Mouse (Mus musculus) limb, embryonic 12.5 days (tissue): Measurements from ENCODE around the gene Lmod2. TPM values are rescaled to one million over a fixed set of nuclear protein-coding genes. Genes with fewer than 3 reads are reported as not detected.
A peak's percentile ranks its signal among the peaks of the same experiment; 100 is the strongest.

Experiments
- ATAC-seq: fragments of 200-750 bp; cut with Nextera tagmentation; 2 replicates; pipeline ENCODE4 v1.8.0; 2017; ENCODE audit warnings: low read depth, moderate TSS enrichment; ENCODE audit not compliant: insufficient number of reproducible peaks, insufficient read depth, low FRiP score, low TSS enrichment
- H3K27ac ChIP-seq: fragments of 300-500 bp; sonication (generic); 2 replicates; pipeline ENCODE4 v1.5.1; 2016; ENCODE audit warnings: mild to moderate bottlenecking, moderate library complexity
- H3K27me3 ChIP-seq: fragments of 300-500 bp; sonication (generic); 2 replicates; pipeline ENCODE4 v1.6.1; 2016; ENCODE audit warnings: mild to moderate bottlenecking, moderate library complexity
- H3K36me3 ChIP-seq: fragments of 300-500 bp; sonication (generic); 2 replicates; pipeline ENCODE4 v1.6.1; 2016; ENCODE audit warnings: mild to moderate bottlenecking, moderate library complexity
- H3K4me1 ChIP-seq: fragments of 300-500 bp; sonication (generic); replicated peaks from 2 replicates; pipeline ENCODE4 v1.6.1; 2016
- H3K4me2 ChIP-seq: fragments of 300-500 bp; sonication (generic); 2 replicates; pipeline ENCODE4 v1.6.1; 2016; ENCODE audit warnings: mild to moderate bottlenecking, moderate library complexity
- H3K4me3 ChIP-seq: fragments of 300-500 bp; sonication (generic); replicated peaks from 2 replicates; pipeline ENCODE4 v1.5.1; 2016; ENCODE audit warnings: mild to moderate bottlenecking
- H3K9ac ChIP-seq: fragments of 300-500 bp; sonication (generic); replicated peaks from 2 replicates; pipeline ENCODE4 v1.6.1; 2016; ENCODE audit warnings: mild to moderate bottlenecking, moderate library complexity
- H3K9me3 ChIP-seq: fragments of 300-500 bp; sonication (generic); 2 replicates; pipeline ENCODE4 v1.6.1; 2016; ENCODE audit warnings: mild to moderate bottlenecking, moderate library complexity
- WGBS: fragments of 180-500 bp; shearing (Covaris S2); methylation state at CpG from one replicate; pipeline ENCODE4 v1.1.7; 2016; 5-methylcytosine and 5-hydroxymethylcytosine counted together
- polyA plus RNA-seq: library from polyadenylated mRNA; unstranded; fragments of >200 nt; fragmentation: Nextera tagmentation; extraction: Ambion mirVana; gene quantifications from 2 replicates; pipeline ENCODE4 v1.2.1, GENCODE M21; 2016

Gene Lmod2
- polyA plus RNA-seq, 1 experiment from 2014 or later, result not detected

GRCm38 (mm10) chr6:24613918-24614317 lies 16.4 kb downstream of the Lmod2 start:
- Histone ChIP-seq H3K4me1 (no peaks in the 10 kb centered on the region), H3K9me3 (no peaks in the 10 kb centered on the region), H3K27ac (no peak overlapping the region), H3K36me3 (peaks cover 53% of the 10 kb centered on the region), H3K9ac (no peak overlapping the region), H3K4me2 (no peak overlapping the region), H3K4me3 (no peak overlapping the region), H3K27me3 (no peaks in the 10 kb centered on the region)
- ATAC-seq, result no peak
- WGBS, result 92% methylated on average over 4 of the region's 4 CpGs

DNA sequence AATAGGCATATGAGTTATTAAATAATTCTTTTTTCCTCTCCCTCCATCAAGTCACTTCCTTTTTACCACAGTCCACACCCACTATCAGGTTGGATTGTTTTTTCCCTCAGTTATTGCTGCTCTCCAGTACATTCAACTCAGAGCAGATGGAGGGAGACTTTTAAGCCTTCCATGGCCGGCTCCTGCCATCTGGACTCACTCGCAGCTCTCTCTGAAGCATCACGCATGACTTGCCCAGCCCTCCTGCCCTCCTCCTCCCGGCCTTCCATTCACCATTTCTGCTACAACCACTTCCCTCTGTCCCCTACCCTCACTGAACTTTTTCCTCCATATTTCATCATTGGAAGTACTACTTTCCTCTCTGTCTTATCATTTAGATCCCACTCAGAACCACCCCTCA lies 19.2 kb downstream of the Lmod2 start:
- Histone ChIP-seq H3K4me3 (no peak overlapping the region), H3K9me3 (no peaks in the 10 kb centered on the region), H3K4me1 (no peaks in the 10 kb centered on the region), H3K36me3 (peaks cover 63% of the 10 kb centered on the region), H3K27ac (no peak overlapping the region), H3K9ac (no peak overlapping the region), H3K4me2 (no peak overlapping the region), H3K27me3 (no peaks in the 10 kb centered on the region)
- WGBS, result 86% methylated on average over 4 of the region's 4 CpGs
- no peak for ATAC-seq

GRCm38 (mm10) chr6:24619285-24620045 lies 21.9 kb downstream of the Lmod2 start:
- no peaks in the 10 kb centered on the region for H3K4me1 ChIP-seq
- no peaks in the 10 kb centered on the region for H3K27me3 ChIP-seq
- 0 out of 2 replicates have a peak, but pooled peaks have one; percentile 42 for ATAC-seq
- H3K27ac ChIP-seq, result no peak overlapping the region
- no peak overlapping the region for H3K4me3 ChIP-seq
- no peak overlapping the region for H3K4me2 ChIP-seq
- H3K9me3 ChIP-seq, result no peaks in the 10 kb centered on the region
- WGBS, result 66% methylated on average over 5 of the region's 6 CpGs
- H3K36me3 ChIP-seq, result peaks cover 59% of the 10 kb centered on the region
- no peak overlapping the region for H3K9ac ChIP-seq

- H3K4me2 ChIP-seq, result no peak overlapping the region
- ATAC-seq, result no peak
- H3K4me3 ChIP-seq, result no peak overlapping the region
- H3K27me3 ChIP-seq, result no peaks in the 10 kb centered on the region
- H3K9ac ChIP-seq, result no peak overlapping the region
- 91% methylated on average over 2 of the region's 2 CpGs for WGBS
- no peaks in the 10 kb centered on the region for H3K9me3 ChIP-seq
- no peak overlapping the region for H3K27ac ChIP-seq
- H3K4me1 ChIP-seq, result no peaks in the 10 kb centered on the region
- peaks cover 58% of the 10 kb centered on the region for H3K36me3 ChIP-seq
Observed at GRCm38 (mm10) chr6:24620936-24621335, 23.4 kb downstream of the Lmod2 start.

DNA sequence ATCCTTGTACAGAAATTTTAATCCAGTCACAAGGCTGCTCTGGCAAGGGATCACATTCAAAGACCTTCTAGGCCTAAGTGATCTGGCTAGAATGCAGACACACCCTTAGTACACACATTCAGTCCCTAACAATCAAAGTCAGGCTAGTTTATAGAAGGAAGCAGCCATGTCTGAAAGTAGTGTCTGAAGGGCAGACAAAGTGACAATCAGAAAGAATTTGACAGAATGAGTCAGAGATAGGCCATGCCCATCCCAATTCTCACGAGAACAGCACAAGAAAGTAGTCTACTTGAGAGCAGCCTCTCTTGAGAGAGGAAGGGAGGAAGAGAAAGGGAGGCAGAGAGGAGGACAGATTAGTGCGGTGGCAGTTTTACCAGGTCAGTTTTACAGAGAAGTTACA lies 24.5 kb downstream of the Lmod2 start:
- no peak for ATAC-seq
- H3K9me3 ChIP-seq, result no peaks in the 10 kb centered on the region
- H3K4me2 ChIP-seq, result no peak overlapping the region
- no peak overlapping the region for H3K27ac ChIP-seq
- peaks cover 55% of the 10 kb centered on the region for H3K36me3 ChIP-seq
- no peak overlapping the region for H3K9ac ChIP-seq
- H3K27me3 ChIP-seq, result no peaks in the 10 kb centered on the region
- no peaks in the 10 kb centered on the region for H3K4me1 ChIP-seq
- 89% methylated on average over 2 of the region's 2 CpGs for WGBS
- no peak overlapping the region for H3K4me3 ChIP-seq

DNA sequence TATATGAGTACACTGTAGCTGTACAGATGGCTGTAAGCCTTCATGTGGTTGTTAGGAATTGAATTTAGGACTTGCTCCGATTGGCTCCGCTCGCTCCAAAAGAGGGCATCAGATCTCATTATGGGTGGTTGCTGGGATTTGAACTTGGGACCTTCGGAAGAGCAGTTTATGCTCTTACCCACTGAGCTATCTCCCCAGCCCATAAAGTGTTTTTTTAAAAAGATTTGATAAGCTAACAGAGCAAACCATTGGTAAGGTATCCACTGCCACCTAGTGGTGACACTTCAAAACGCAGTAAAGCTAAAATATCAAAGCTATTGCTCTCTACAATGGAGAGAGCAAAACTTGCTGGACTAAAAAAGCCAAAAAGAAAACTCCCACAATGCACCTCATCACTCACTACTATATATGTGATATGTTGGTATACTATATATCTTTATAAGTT lies 30.0 kb downstream of the Lmod2 start:
- H3K9ac ChIP-seq, result no peak overlapping the region
- 72% methylated on average over 5 of the region's 5 CpGs for WGBS
- no peak overlapping the region for H3K27ac ChIP-seq
- ATAC-seq, result no peak; the same call in 1 of the 2 replicates
- no peaks in the 10 kb centered on the region for H3K4me1 ChIP-seq
- no peak overlapping the region for H3K4me2 ChIP-seq
- no peaks in the 10 kb centered on the region for H3K9me3 ChIP-seq
- H3K36me3 ChIP-seq, result peaks cover 35% of the 10 kb centered on the region
- H3K27me3 ChIP-seq, result no peaks in the 10 kb centered on the region
- no peak overlapping the region for H3K4me3 ChIP-seq

DNA sequence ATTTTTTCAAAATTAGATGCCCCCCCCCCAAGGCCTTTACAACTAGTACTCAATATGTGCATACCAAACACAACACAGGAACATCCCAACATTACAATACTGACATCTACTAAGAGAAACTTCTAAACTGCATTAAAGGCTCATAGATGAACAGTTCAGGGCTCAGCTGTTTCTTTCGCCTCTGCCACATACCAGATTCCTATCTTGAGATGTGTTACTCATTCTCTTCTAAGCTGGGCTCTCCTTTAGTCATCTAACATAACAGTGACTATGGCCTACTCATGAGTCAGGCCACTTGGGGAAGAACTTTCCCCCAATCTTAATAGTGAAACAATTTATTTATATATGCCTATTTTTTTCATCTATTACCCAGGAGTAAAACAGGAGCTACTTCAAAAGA lies 30.9 kb downstream of the Lmod2 start:
- H3K27ac ChIP-seq, result no peak overlapping the region
- no peak overlapping the region for H3K4me2 ChIP-seq
- no peaks in the 10 kb centered on the region for H3K9me3 ChIP-seq
- H3K9ac ChIP-seq, result no peak overlapping the region
- no peaks in the 10 kb centered on the region for H3K4me1 ChIP-seq
- H3K36me3 ChIP-seq, result peaks cover 39% of the 10 kb centered on the region
- H3K4me3 ChIP-seq, result no peak overlapping the region
- ATAC-seq, result no peak
- WGBS, result 86% methylated on average over 1 of the region's 1 CpGs
- no peaks in the 10 kb centered on the region for H3K27me3 ChIP-seq

DNA sequence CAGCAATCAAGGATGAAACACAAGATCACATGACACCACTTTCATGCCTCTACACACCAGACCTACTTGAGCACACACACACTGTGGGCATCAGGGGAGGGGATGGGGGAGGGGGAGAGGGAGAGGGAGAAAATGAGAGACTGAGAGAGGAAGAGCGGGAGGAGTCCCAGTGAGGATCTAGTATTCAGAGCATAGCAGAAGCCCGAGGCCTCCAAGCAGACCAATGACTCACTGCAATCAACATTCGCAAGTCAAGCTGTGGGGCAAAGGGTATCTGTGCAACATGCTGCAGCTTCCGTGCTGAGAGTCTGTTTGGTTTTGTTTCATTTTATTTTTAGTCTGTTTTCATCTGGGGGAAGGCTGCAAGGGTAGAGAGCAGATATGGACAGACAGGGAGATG lies 34.5 kb downstream of the Lmod2 start:
- ATAC-seq, result no peak
- no peak overlapping the region for H3K4me3 ChIP-seq
- no peak overlapping the region for H3K27ac ChIP-seq
- no peak overlapping the region for H3K4me2 ChIP-seq
- 91% methylated on average over 4 of the region's 4 CpGs for WGBS
- no peaks in the 10 kb centered on the region for H3K27me3 ChIP-seq
- peaks cover 28% of the 10 kb centered on the region for H3K36me3 ChIP-seq
- no peak overlapping the region for H3K9ac ChIP-seq
- no peaks in the 10 kb centered on the region for H3K4me1 ChIP-seq
- H3K9me3 ChIP-seq, result no peaks in the 10 kb centered on the region

- H3K36me3 ChIP-seq, result peaks cover 28% of the 10 kb centered on the region
- WGBS, result 85% methylated on average over 3 of the region's 3 CpGs
- H3K9me3 ChIP-seq, result no peaks in the 10 kb centered on the region
- H3K4me1 ChIP-seq, result no peaks in the 10 kb centered on the region
- ATAC-seq, result no peak
- no peaks in the 10 kb centered on the region for H3K27me3 ChIP-seq
- no peak overlapping the region for H3K4me3 ChIP-seq
- H3K27ac ChIP-seq, result no peak overlapping the region
- H3K4me2 ChIP-seq, result no peak overlapping the region
- H3K9ac ChIP-seq, result no peak overlapping the region
Observed at GRCm38 (mm10) chr6:24634065-24634464, 36.5 kb downstream of the Lmod2 start.

- Histone ChIP-seq H3K36me3 (peaks cover 28% of the 10 kb centered on the region), H3K4me1 (no peaks in the 10 kb centered on the region), H3K27me3 (no peaks in the 10 kb centered on the region), H3K27ac (no peak overlapping the region), H3K9ac (no peak overlapping the region), H3K4me3 (no peak overlapping the region), H3K9me3 (no peaks in the 10 kb centered on the region), H3K4me2 (no peak overlapping the region)
- 94% methylated on average over 2 of the region's 2 CpGs for WGBS
- no peak for ATAC-seq
Observed at GRCm38 (mm10) chr6:24635814-24636213, 38.3 kb downstream of the Lmod2 start.

DNA sequence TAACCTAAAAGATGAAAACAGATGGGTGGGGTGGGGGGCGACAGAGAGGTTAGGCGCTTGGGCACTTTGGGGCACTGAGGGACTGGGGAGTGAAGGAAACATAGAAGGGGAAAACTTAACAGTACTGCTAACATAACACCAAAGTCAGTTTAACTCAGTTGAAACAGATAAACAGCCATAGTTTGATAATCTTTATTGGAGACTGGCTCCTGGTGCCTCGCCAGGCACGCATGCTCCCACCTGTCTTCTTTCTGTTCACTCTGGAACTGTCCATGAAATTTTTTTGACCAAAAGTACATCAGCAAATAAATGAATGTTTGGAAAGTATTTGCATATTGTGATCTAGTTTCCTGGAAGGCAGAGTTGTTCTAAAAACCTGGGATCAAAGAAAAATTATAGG lies 43.7 kb downstream of the Lmod2 start:
- Histone ChIP-seq H3K4me3 (no peak overlapping the region), H3K4me1 (no peaks in the 10 kb centered on the region), H3K27me3 (no peaks in the 10 kb centered on the region), H3K9ac (no peak overlapping the region), H3K9me3 (no peaks in the 10 kb centered on the region), H3K4me2 (no peak overlapping the region), H3K36me3 (peaks cover 10% of the 10 kb centered on the region; the same call in 1 of the 2 replicates), H3K27ac (no peak overlapping the region)
- 94% methylated on average over 4 of the region's 4 CpGs for WGBS
- ATAC-seq, result no peak

DNA sequence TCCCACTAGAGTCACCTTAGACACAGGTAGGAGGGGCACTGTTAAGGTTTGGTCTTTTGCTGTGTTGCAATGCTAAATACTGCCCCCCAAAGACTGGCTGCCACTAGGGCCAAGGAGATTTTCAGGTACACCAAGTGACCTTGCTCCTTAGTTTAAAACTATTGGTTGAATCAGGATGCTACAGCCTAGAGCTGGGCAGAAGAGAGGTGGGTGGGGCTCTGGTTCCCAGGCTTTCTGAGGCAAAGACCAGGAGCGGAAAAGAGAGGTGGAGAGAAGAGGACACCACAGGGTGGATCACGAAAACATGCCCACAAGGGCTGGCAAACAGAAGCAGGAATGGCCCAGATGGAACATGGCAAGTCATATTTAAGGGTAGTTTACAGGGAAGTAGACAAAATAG lies 44.6 kb downstream of the Lmod2 start:
- no peak for ATAC-seq
- no peaks in the 10 kb centered on the region for H3K9me3 ChIP-seq
- WGBS, result 84% methylated on average over 2 of the region's 2 CpGs

More for the DNA sequence above, 44.6 kb downstream of the Lmod2 start:
- H3K4me2 ChIP-seq, result no peak overlapping the region
- no peak overlapping the region for H3K9ac ChIP-seq
- no peaks in the 10 kb centered on the region for H3K27me3 ChIP-seq
- H3K27ac ChIP-seq, result no peak overlapping the region
- H3K4me1 ChIP-seq, result no peaks in the 10 kb centered on the region
- peaks cover 10% of the 10 kb centered on the region; the same call in 1 of the 2 replicates for H3K36me3 ChIP-seq
- no peak overlapping the region for H3K4me3 ChIP-seq
